Mouse (Mus musculus) brain, embryonic 14.5 days (tissue): ENCODE measurements around the gene Krt9. TPM values are rescaled to one million over a fixed set of nuclear protein-coding genes. Genes with fewer than 3 reads are reported as not detected.
"Not testable (repeated sequence)": the region's sequence is repeated elsewhere in the genome, so short reads cannot be mapped to it uniquely, and the experiment has no call there.

Experiments used
- DNase-seq: peaks from one replicate; pipeline ENCODE4 v3.0.0-alpha.2; 2011; ENCODE audit warnings: low read depth
- CTCF ChIP-seq: fragments of 200-500 bp; IDR thresholded peaks from 2 replicates; pipeline ENCODE4 v1.5.1; 2012; ENCODE audit warnings: inconsistent platforms, mild to moderate bottlenecking, moderate library complexity, borderline replicate concordance; ENCODE audit not compliant: insufficient read depth, insufficient read length; ENCODE audit errors: extremely low read depth
- POLR2A ChIP-seq: fragments of 200-500 bp; IDR thresholded peaks from 2 replicates; pipeline ENCODE4 v1.6.1; 2012; ENCODE audit warnings: mild to moderate bottlenecking, inconsistent platforms, borderline replicate concordance; ENCODE audit not compliant: poor library complexity, insufficient read depth, insufficient read length, severe bottlenecking; ENCODE audit errors: extremely low read depth
- polyA plus RNA-seq: library from polyadenylated mRNA; depleted of rRNA; stranded (reverse); fragments of >200 nt; gene quantifications from 2 replicates; pipeline ENCODE4 v1.2.3, GENCODE M21; 2012; rRNA removed

Krt9 gene
- polyA plus RNA-seq, result 0.05 and 0.10 TPM in 2 replicates

- no peak for DNase-seq
- TF ChIP-seq CTCF, result no peak
- TF ChIP-seq POLR2A, result no peak
Observed at GRCm38 (mm10) chr11:100192992-100193391, at the start of gene Krt9. Krt9 (minus strand) TSS chr11:100193246.

- DNase-seq, result not testable (repeated sequence)
Observed at GRCm38 (mm10) chr11:100240272-100240671, 47.2 kb upstream of the Krt9 start.

DNA sequence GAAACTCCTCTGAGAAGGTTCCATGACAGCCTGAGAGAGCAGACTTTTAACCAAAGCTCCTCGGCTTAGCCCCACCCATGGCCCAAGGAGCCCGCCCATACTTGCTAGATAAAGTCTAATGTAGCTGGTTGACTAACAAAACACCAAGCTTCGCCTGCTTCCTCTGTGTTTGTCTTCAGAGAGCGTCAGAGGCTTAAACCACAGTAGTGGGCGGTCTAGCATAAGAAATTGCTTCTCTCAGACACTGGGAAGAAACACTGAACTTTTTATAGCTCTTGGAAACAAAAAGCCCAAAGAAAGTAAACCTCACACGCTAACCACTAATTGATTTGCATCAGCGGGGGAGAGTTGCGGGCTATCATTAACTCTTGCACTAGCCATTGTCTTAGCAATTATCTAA lies 28.7 kb upstream of the Krt9 start:
- no peak for TF ChIP-seq CTCF
- TF ChIP-seq POLR2A, result no peak
- DNase-seq, result no peak

- no peak for TF ChIP-seq CTCF
- TF ChIP-seq POLR2A, result no peak
- no peak for DNase-seq
Observed at GRCm38 (mm10) chr11:100219304-100219703, 26.3 kb upstream of the Krt9 start.

DNA sequence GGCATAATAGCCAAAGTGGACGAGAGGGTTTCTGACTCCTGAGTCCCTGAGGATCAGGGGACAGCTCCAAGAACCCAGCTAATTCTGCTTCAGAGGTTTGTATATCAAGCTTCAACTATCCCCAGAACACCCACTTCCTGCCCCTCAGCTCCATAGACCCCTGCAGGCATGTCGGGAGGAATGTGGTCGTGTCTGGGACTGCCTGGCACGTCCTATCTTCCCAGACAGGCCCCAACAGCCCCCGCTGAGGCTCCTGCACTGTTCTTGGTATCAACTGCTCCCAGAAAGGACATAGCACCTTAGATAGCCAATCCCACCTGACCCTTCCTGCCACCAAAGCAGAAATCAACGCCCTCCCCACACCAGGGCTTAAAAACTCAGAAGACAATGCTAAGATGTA lies 15.5 kb upstream of the Krt9 start:
- TF ChIP-seq POLR2A (no peak), CTCF (no peak)
- DNase-seq, result no peak

- no peak for DNase-seq
- TF ChIP-seq CTCF, result no peak
- no peak for TF ChIP-seq POLR2A
Observed at GRCm38 (mm10) chr11:100207498-100207897, 14.5 kb upstream of the Krt9 start, which contains the start of gene Krt14. Krt14 (minus strand) TSS chr11:100207548.

DNA sequence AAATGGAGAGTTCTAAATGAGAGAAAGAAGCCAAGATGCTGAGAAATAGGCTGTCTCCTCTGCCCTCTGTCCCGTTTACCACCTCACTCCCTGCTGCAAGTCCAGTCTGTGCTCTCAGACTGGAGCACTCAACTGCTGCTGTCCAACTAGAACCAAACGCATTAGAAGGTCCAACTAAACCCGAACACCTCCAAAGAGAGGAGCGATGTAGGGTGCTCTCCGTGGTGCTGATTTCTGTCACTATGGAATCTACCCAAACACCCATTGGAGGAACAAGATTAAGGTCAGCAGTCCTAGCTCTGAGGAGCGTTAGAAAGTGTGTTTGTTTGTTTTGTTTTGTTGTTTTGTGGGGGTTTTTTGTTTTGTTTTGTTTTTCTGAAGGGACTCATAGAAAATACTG lies 10.4 kb upstream of the Krt9 start:
- DNase-seq, result peak; percentile 17
- no peak for TF ChIP-seq POLR2A
- TF ChIP-seq CTCF, result no peak

- TF ChIP-seq POLR2A (no peak), CTCF (no peak)
- no peak for DNase-seq
Observed at GRCm38 (mm10) chr11:100202906-100203305, 9.9 kb upstream of the Krt9 start.

- DNase-seq, result peak; percentile 20
- TF ChIP-seq CTCF, result peak; percentile 47; the same call in 1 of the 2 replicates
- no peak for TF ChIP-seq POLR2A
Observed at GRCm38 (mm10) chr11:100200104-100200820, 7.2 kb upstream of the Krt9 start.

DNA sequence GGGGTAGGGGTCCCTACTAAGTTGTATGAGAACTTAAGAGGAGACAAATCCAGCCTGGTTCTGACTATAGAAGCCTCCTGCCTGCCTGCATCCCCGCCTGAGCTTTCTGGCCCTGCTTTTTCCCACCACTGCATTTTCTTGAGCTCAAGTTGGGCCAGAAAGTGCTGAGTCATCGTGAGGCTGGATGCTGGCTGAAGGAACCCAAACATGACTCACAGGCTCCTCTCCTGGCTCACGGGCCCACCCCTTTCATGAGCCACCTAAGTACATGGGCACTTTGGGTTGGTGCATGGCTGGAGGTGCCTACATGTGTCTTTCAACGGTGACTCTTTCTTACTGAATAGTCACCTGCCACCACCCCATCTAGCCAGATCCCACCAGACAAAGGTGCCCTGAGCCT lies 5.6 kb upstream of the Krt9 start:
- TF ChIP-seq CTCF (no peak), POLR2A (no peak)
- peak; percentile 9 for DNase-seq

GRCm38 (mm10) chr11:100191820-100192219 lies 1.2 kb downstream of the Krt9 start:
- no peak for DNase-seq
- TF ChIP-seq POLR2A, result no peak
- no peak for TF ChIP-seq CTCF

GRCm38 (mm10) chr11:100186736-100187135 lies 6.3 kb downstream of the Krt9 start:
- TF ChIP-seq CTCF (no peak), POLR2A (no peak)
- no peak for DNase-seq
